Mouse (Mus musculus): ENCODE measurements around the gene Fam168b. TPM values are rescaled to one million over a fixed set of nuclear protein-coding genes. Genes with fewer than 3 reads are reported as not detected.

Gene Fam168b
- total RNA-seq, 2 experiments from 2014 or later = 35.2 to 39.5 TPM

GRCm38 (mm10) chr1:34767851-34768250 is 75.0 kb downstream of the Fam168b start:
- DNase-seq = no peak
- intact Hi-C loops (cut with DNase I; ENCODE audit: low total_unique reads) = no loop called here

DNA sequence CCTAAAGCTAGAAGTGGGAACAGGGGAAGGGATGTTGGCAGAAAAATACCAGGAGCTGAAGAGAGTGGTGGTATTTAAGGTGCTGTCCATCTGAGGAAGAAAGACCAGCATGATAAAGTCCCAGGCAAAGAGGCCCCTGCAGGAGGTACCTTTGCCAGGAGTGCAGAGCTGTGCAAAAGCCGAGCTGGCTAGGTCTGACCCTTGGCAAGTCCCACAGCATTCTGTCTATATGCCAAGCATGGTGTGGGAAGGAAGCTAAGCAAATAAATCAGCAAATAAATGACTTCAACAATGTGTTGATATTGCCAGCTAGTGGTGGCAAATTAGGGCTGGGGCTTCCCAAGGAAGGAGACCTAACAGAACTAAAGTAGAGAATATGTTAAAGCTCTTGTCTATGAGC is 76.0 kb downstream of the Fam168b start:
- intact Hi-C loops (cut with DNase I; ENCODE audit: low total_unique reads) = no loop called here
- DNase-seq = no peak

Other genes starting within 250 kb of the Fam168b start
- 10 to 100 TPM; 21.8 to 23.8 TPM for gene Plekhb2, start 6.9 kb upstream of the Fam168b start, total RNA-seq (2021)

Measured in gastrocnemius, postnatal 14 days (tissue).